Mouse (Mus musculus): ENCODE measurements at regions not wholly inside any gene's neighbourhood (a gene's known extent, or its start where the extent isn't known, plus 50 kb on each side); places are given as distances from the start of the nearest gene placed in this dataset.

GRCm38 (mm10) chr4:73488297-73489049 is 83.6 kb upstream of the Gm11487 start:
- TF ChIP-seq CTCF (conservative IDR thresholded peaks at IDR 0.05; ENCODE audit: low read length) (no peak), NANOG (IDR thresholded peaks at IDR 0.05; ENCODE audit: borderline replicate concordance, low read length) (no peak), POU5F1 (IDR thresholded peaks at IDR 0.05; ENCODE audit: borderline replicate concordance, low read length) (no peak)
- H3K4me3 ChIP-seq (replicated peaks; ENCODE audit: low read length) = no peak overlapping the region
- H3K36me3 ChIP-seq (ENCODE audit: insufficient read depth, low read length) = no peaks in the 10 kb centered on the region
- H3K4me1 ChIP-seq (replicated peaks; ENCODE audit: low read depth, low read length) = no peaks in the 10 kb centered on the region
- H3K27me3 ChIP-seq (ENCODE audit: insufficient read depth, low read length) = no peaks in the 10 kb centered on the region
- H3K9me3 ChIP-seq (ENCODE audit: low read length) = peaks cover 10% of the 10 kb centered on the region; the same call in 1 of the 2 replicates

- Histone ChIP-seq H3K4me1 (replicated peaks; ENCODE audit: low read depth, low read length) (no peaks in the 10 kb centered on the region), H3K27me3 (ENCODE audit: insufficient read depth, low read length) (no peaks in the 10 kb centered on the region), H3K9me3 (ENCODE audit: low read length) (no peaks in the 10 kb centered on the region; the same call in 1 of the 2 replicates), H3K4me3 (replicated peaks; ENCODE audit: low read length) (no peak overlapping the region), H3K36me3 (ENCODE audit: insufficient read depth, low read length) (no peaks in the 10 kb centered on the region)
- TF ChIP-seq CTCF (conservative IDR thresholded peaks at IDR 0.05; ENCODE audit: low read length) = no peak
- TF ChIP-seq NANOG (IDR thresholded peaks at IDR 0.05; ENCODE audit: borderline replicate concordance, low read length) = no peak
- TF ChIP-seq POU5F1 (IDR thresholded peaks at IDR 0.05; ENCODE audit: borderline replicate concordance, low read length) = no peak
Measured at GRCm38 (mm10) chr4:73467982-73468565, 63.2 kb upstream of the Gm11487 start.
